Mouse (Mus musculus) kidney, embryonic 14.5 days (tissue): ENCODE measurements around the gene Fam160b1. TPM values are rescaled to one million over a fixed set of nuclear protein-coding genes. Genes with fewer than 3 reads are reported as not detected.

Source experiments
- ATAC-seq: fragments of 200-750 bp; cut with Nextera tagmentation; 2 replicates; pipeline ENCODE4 v1.8.0; 2017; ENCODE audit warnings: moderate number of reproducible peaks, mild to moderate bottlenecking, moderate TSS enrichment, moderate library complexity; ENCODE audit not compliant: low FRiP score, low TSS enrichment
- H3K27ac ChIP-seq: fragments of 300-500 bp; sonication (generic); 2 replicates; pipeline ENCODE4 v1.5.1; 2014; ENCODE audit warnings: low read depth, mild to moderate bottlenecking, low read length, moderate library complexity, mixed read lengths
- H3K27me3 ChIP-seq: fragments of 300-500 bp; sonication (generic); 2 replicates; pipeline ENCODE4 v1.6.1; 2014; ENCODE audit warnings: mild to moderate bottlenecking, low read length; ENCODE audit not compliant: control insufficient read depth, insufficient read depth
- H3K36me3 ChIP-seq: fragments of 300-500 bp; sonication (generic); 2 replicates; pipeline ENCODE4 v1.6.1; 2014; ENCODE audit warnings: low read length, mixed read lengths; ENCODE audit not compliant: control insufficient read depth, insufficient read depth
- H3K4me1 ChIP-seq: fragments of 300-500 bp; sonication (generic); 2 replicates; pipeline ENCODE4 v1.6.1; 2014; ENCODE audit warnings: low read length, mixed read lengths; ENCODE audit not compliant: control insufficient read depth, insufficient read depth
- H3K4me2 ChIP-seq: fragments of 300-500 bp; sonication (generic); replicated peaks from 2 replicates; pipeline ENCODE4 v1.6.1; 2014; ENCODE audit warnings: low read depth, mild to moderate bottlenecking, low read length
- H3K4me3 ChIP-seq: fragments of 300-500 bp; sonication (generic); 2 replicates; pipeline ENCODE4 v1.5.1; 2014; ENCODE audit warnings: mild to moderate bottlenecking, low read length
- H3K9ac ChIP-seq: fragments of 300-500 bp; sonication (generic); 2 replicates; pipeline ENCODE4 v1.6.1; 2014; ENCODE audit warnings: low read depth, mild to moderate bottlenecking, low read length, moderate library complexity
- H3K9me3 ChIP-seq: fragments of 300-500 bp; sonication (generic); 2 replicates; pipeline ENCODE4 v1.6.1; 2016; ENCODE audit warnings: low read length; ENCODE audit not compliant: control insufficient read depth
- WGBS: fragments of 180-500 bp; shearing (Covaris S2); extraction: QIAGEN DNeasy Blood & Tissue Kit; methylation state at CpG from one replicate; pipeline ENCODE4 v1.1.7; 2014; 5-methylcytosine and 5-hydroxymethylcytosine counted together
- polyA plus RNA-seq: library from polyadenylated mRNA; unstranded; fragments of >200 nt; fragmentation: Nextera tagmentation; extraction: Ambion mirVana; gene quantifications from 2 replicates; pipeline ENCODE4 v1.2.1, GENCODE M21; 2014

Fam160b1 gene
- polyA plus RNA-seq, 1 experiment from 2014 or later, result 18.1 TPM

DNA sequence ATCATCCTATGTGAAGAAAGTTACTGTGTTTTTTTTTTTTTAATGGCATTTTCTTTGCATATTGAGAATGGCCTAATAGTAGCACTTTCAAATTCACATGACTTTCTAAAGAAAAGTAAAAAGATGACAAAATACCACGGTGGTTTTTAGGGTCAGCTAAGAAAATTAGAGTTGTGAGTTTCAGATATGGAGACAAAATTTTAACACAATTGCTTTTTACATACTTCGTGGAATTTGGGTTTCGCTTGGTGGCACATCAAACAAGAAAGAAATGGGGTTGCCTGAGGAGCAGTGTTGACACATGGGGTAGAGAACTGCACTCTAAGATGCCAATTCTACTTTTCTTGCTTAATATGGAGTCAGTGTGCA lies 1.4 kb downstream of the Fam160b1 start:
- 19% methylated on average over 3 of the region's 3 CpGs for WGBS
- Histone ChIP-seq H3K27me3 (no peaks in the 10 kb centered on the region), H3K4me2 (peak overlapping the region; percentile 66), H3K36me3 (no peaks in the 10 kb centered on the region; the same call in 1 of the 2 replicates), H3K9me3 (no peaks in the 10 kb centered on the region), H3K4me1 (peaks cover 42% of the 10 kb centered on the region), H3K27ac (peak overlapping the region; percentile 96), H3K9ac (peak overlapping the region; percentile 100), H3K4me3 (peak overlapping the region; percentile 97)
- no peak for ATAC-seq

DNA sequence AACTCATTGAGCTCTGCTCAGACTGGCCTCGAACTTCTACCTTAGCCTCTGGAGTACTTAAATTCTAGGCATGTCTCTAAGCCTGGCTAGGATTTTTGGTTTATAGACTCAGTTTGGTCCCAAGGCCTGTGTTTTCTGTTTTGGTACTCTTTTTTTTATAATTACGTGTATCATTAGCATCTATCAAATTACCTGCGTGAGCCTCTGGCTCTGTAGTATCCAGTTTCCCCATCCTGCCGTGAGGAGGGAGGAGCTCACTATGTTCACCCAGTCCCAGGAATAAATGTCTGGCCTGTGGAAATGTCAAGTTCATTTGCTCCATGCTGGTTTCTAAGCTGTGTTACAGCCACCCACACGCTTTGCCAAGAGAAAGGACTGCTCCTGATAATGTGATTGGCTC lies 2.1 kb downstream of the Fam160b1 start:
- Histone ChIP-seq H3K9ac (peak overlapping the region; percentile 28; the same call in 1 of the 2 replicates), H3K4me3 (peak overlapping the region; percentile 97; the same call in 1 of the 2 replicates), H3K4me2 (peak overlapping the region; percentile 66), H3K27ac (no peak overlapping the region), H3K4me1 (peaks cover 45% of the 10 kb centered on the region), H3K27me3 (no peaks in the 10 kb centered on the region), H3K36me3 (no peaks in the 10 kb centered on the region; the same call in 1 of the 2 replicates), H3K9me3 (no peaks in the 10 kb centered on the region)
- WGBS, result 25% methylated on average over 5 of the region's 5 CpGs
- ATAC-seq, result no peak

DNA sequence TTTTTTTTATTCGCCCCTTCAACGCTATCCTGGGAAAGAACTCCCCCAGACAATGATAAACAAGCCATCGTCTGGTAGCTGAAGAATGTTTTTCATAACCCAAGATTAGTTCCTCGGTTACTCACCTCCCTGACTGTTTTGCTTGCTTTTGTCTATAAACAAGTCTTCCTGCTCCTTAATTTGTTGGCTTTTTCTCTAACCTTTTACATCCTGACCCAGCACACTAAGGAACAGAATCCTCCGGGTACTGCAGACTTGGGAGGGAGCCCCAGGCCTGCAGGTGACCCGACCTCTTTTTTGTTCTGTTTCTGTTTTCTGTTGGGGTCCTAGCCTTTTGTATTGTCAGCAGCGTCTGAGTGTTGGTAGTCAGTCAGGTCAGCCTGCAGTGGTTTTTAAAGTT lies 2.6 kb downstream of the Fam160b1 start:
- H3K4me3 ChIP-seq, result peak overlapping the region; percentile 97; the same call in 1 of the 2 replicates
- peaks cover 46% of the 10 kb centered on the region for H3K4me1 ChIP-seq
- ATAC-seq, result no peak
- no peaks in the 10 kb centered on the region; the same call in 1 of the 2 replicates for H3K36me3 ChIP-seq
- H3K9ac ChIP-seq, result peak overlapping the region; percentile 28; the same call in 1 of the 2 replicates
- no peak overlapping the region for H3K27ac ChIP-seq
- 25% methylated on average over 7 of the region's 7 CpGs for WGBS
- H3K4me2 ChIP-seq, result peak overlapping the region; percentile 66
- no peaks in the 10 kb centered on the region for H3K9me3 ChIP-seq
- H3K27me3 ChIP-seq, result no peaks in the 10 kb centered on the region

DNA sequence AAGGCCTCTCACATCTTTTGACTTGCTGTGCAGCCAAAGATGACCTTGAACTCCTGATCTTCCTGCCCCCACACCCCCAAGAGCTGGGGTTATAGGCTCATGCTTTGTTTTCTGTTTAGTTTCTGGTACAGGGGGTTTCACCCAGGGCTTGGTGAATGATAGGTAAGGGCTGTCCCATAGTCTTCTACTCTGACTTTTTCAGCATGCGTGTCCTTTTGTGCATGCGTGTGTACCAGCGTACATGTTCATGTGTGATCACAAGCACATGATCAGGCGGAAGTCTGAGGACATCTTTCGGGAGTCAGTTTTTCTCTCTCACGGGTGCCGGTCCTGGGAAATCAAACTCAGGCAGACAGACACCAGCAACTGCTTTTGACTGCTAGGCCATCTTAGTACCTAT lies 3.1 kb downstream of the Fam160b1 start:
- peaks cover under 1% of the 10 kb centered on the region; the same call in 1 of the 2 replicates for H3K36me3 ChIP-seq
- peak overlapping the region; percentile 97; the same call in 1 of the 2 replicates for H3K4me3 ChIP-seq
- WGBS, result 89% methylated on average over 7 of the region's 7 CpGs
- H3K4me2 ChIP-seq, result peak overlapping the region; percentile 66; the same call in 1 of the 2 replicates
- H3K9ac ChIP-seq, result peak overlapping the region; percentile 28; the same call in 1 of the 2 replicates
- H3K4me1 ChIP-seq, result peaks cover 46% of the 10 kb centered on the region
- H3K27me3 ChIP-seq, result no peaks in the 10 kb centered on the region
- no peak for ATAC-seq
- H3K27ac ChIP-seq, result no peak overlapping the region
- no peaks in the 10 kb centered on the region for H3K9me3 ChIP-seq

DNA sequence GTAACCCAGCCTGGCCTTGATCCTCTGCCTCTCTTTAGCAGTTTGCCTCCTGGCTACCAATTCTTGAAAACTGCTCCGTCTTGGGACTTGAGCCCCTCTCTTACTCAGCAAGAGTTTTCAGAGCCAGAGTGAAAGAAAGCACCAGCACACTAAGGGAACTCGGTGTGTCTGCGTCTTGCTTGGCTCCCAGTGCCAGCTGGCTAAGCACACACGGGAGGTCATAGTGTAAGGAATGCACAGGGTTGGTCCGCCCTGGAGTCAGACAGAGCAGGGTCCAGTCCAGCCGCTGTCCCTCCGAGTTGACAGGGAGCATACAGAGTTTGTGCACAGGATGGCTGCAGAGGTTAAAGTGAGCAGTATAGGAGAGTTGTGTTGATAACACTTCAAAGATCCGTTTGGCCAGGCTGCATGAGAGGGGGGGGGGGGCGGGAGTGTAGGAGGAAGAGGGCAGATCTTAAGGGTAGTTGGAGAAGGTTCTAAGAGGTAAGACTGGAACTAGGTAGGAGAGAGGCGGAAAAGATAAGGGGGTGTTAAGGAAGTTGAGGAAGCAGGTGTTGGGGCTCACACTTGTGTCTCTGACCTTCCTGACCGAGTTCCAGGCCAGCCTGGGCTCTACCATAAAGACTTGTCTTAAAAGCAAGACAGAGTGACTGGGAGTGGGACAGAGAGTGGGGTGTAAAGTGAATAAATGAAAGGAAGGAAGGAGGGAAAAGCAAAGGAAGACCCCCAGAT lies 4.6 kb downstream of the Fam160b1 start:
- peaks cover 13% of the 10 kb centered on the region for H3K36me3 ChIP-seq
- H3K4me2 ChIP-seq, result 0 out of 2 replicates have a peak overlapping the region, but pooled peaks have one; percentile 11
- H3K9ac ChIP-seq, result no peak overlapping the region; the same call in 1 of the 2 replicates
- H3K9me3 ChIP-seq, result no peaks in the 10 kb centered on the region
- peaks cover 42% of the 10 kb centered on the region for H3K4me1 ChIP-seq
- H3K27me3 ChIP-seq, result no peaks in the 10 kb centered on the region
- no peak for ATAC-seq
- no peak overlapping the region for H3K4me3 ChIP-seq
- whole genome bisulfite sequencing, result 26% methylated on average over 10 of the region's 11 CpGs
- H3K27ac ChIP-seq, result peak overlapping the region; percentile 61; the same call in 1 of the 2 replicates

DNA sequence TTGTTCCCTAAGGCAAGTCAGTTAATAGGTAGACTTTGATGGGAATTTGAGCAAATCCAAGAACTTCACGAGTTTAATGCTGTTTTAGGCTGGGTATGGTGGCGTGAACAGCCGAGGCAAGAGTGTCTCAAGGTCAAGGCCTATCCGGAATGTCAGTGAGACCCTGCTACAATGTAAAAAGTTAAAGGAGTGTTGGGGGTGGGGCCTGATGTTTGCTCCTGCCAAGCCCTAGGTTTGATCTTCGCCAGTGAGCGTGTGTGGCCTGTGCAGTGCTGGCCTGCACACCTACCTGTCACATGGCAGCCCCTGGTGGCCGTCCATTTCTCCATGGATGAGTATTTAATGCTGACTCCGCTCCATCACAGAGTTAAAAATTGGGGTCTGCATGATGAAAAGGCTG lies 5.5 kb downstream of the Fam160b1 start:
- Histone ChIP-seq H3K4me2 (no peak overlapping the region), H3K36me3 (peaks cover 21% of the 10 kb centered on the region), H3K27ac (peak overlapping the region; percentile 59; the same call in 1 of the 2 replicates), H3K27me3 (no peaks in the 10 kb centered on the region), H3K9ac (no peak overlapping the region), H3K4me1 (peaks cover 42% of the 10 kb centered on the region), H3K9me3 (no peaks in the 10 kb centered on the region), H3K4me3 (no peak overlapping the region)
- ATAC-seq, result no peak
- 58% methylated on average over 8 of the region's 8 CpGs for WGBS

DNA sequence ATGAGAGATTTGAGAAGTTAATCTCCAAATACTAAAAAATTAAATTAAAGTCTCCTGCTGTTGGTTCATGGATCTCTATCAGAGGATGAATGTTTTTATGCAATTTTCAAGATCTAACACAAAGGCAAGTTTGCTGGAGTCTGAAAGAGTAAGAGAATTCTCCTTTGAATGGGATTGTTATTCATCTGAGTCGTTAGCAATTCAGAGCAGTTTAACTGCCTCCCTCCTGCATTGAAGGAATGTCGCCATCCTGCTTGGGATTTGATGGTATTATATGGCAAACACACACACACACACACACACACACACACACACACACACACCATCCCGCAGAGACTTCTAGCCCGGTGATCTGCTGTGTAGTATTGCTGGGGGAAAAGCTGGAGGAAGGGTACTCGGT lies 6.1 kb downstream of the Fam160b1 start:
- Histone ChIP-seq H3K4me2 (no peak overlapping the region), H3K4me3 (no peak overlapping the region), H3K27ac (no peak overlapping the region; the same call in 1 of the 2 replicates), H3K27me3 (no peaks in the 10 kb centered on the region), H3K4me1 (peaks cover 42% of the 10 kb centered on the region), H3K9ac (no peak overlapping the region), H3K9me3 (no peaks in the 10 kb centered on the region), H3K36me3 (peaks cover 27% of the 10 kb centered on the region)
- WGBS, result 71% methylated on average over 5 of the region's 5 CpGs
- no peak for ATAC-seq

DNA sequence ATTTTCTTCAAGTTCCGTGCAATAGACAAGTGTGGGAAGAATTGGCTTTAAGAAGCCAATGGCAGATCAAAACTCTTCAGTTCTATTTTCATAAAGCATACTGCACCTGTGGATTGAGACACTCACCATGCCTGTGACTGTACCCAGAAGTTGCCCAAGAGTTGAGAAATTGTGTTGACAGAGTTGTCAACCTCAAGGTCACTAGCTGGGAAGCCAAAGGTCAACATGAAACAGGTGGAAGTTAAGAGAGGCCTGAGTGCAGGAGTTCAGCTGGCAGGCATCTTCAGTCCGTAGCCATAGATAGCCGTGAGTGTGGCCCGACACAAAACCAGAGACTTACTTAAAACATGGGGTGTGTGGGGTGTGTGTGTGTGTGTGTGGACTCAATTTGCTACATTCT lies 6.7 kb downstream of the Fam160b1 start:
- Histone ChIP-seq H3K4me3 (no peak overlapping the region), H3K27ac (no peak overlapping the region), H3K4me1 (peaks cover 42% of the 10 kb centered on the region), H3K4me2 (no peak overlapping the region), H3K9ac (no peak overlapping the region), H3K9me3 (no peaks in the 10 kb centered on the region), H3K36me3 (peaks cover 33% of the 10 kb centered on the region), H3K27me3 (no peaks in the 10 kb centered on the region)
- WGBS, result 77% methylated on average over 4 of the region's 4 CpGs
- no peak for ATAC-seq

DNA sequence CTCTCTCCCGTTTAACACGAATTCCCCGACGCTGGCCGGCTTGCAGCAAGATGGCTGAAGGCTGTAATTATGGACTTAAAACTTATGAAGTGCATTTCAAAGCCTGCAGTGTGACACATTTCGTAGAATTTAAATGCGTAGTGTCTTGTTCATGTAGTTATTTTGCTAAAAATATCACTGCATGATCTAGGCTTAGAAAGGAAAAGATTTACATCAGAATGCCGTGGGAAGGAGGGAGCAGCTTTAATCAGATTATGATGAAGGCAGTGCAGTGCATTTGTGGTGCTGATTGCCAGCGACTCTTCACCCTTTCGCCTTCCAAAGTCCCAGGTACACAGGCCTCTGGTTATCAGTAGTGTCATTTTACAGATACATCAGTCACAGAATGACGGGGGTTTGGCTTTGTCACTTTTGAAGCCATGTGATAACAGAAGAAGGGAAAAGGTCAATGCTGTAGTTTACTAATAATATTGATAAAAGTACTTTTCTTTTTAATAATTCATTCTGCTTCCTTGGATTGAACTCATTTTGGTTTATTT lies 7.4 kb downstream of the Fam160b1 start:
- no peak overlapping the region for H3K4me3 ChIP-seq
- H3K4me1 ChIP-seq, result peaks cover 37% of the 10 kb centered on the region
- H3K9me3 ChIP-seq, result no peaks in the 10 kb centered on the region
- H3K4me2 ChIP-seq, result no peak overlapping the region
- 84% methylated on average over 11 of the region's 11 CpGs for WGBS
- peaks cover 40% of the 10 kb centered on the region for H3K36me3 ChIP-seq
- no peak overlapping the region for H3K27ac ChIP-seq
- H3K27me3 ChIP-seq, result no peaks in the 10 kb centered on the region
- H3K9ac ChIP-seq, result no peak overlapping the region
- ATAC-seq, result no peak
